Mouse (Mus musculus) limb, embryonic 13.5 days (tissue): ENCODE data around the gene Ccdc28b. TPM values are rescaled to one million over a fixed set of nuclear protein-coding genes. Genes with fewer than 3 reads are reported as not detected.

Experiments
- ATAC-seq: fragments of 200-750 bp; cut with Nextera tagmentation; 2 replicates; pipeline ENCODE4 v1.8.0; 2017; ENCODE audit warnings: low read depth, moderate number of reproducible peaks, moderate TSS enrichment; ENCODE audit not compliant: low FRiP score
- H3K27ac ChIP-seq: fragments of 300-500 bp; sonication (generic); 2 replicates; pipeline ENCODE4 v1.5.1; 2015; ENCODE audit warnings: inconsistent platforms, mild to moderate bottlenecking, moderate library complexity
- H3K27me3 ChIP-seq: fragments of 300-500 bp; sonication (generic); 2 replicates; pipeline ENCODE4 v1.6.1; 2015; ENCODE audit warnings: mild to moderate bottlenecking, inconsistent platforms
- H3K36me3 ChIP-seq: fragments of 300-500 bp; sonication (generic); 2 replicates; pipeline ENCODE4 v1.6.1; 2015; ENCODE audit warnings: inconsistent platforms, mild to moderate bottlenecking, moderate library complexity
- H3K4me1 ChIP-seq: fragments of 300-500 bp; sonication (generic); 2 replicates; pipeline ENCODE4 v1.6.1; 2015; ENCODE audit warnings: inconsistent platforms
- H3K4me2 ChIP-seq: fragments of 300-500 bp; sonication (generic); replicated peaks from 2 replicates; pipeline ENCODE4 v1.6.1; 2015; ENCODE audit warnings: inconsistent platforms, mild to moderate bottlenecking, moderate library complexity
- H3K4me3 ChIP-seq: fragments of 300-500 bp; sonication (generic); 2 replicates; pipeline ENCODE4 v1.5.1; 2015; ENCODE audit warnings: moderate library complexity, mild to moderate bottlenecking, inconsistent platforms
- H3K9ac ChIP-seq: fragments of 300-500 bp; sonication (generic); 2 replicates; pipeline ENCODE4 v1.6.1; 2015; ENCODE audit warnings: mild to moderate bottlenecking, inconsistent platforms
- H3K9me3 ChIP-seq: fragments of 300-500 bp; sonication (generic); 2 replicates; pipeline ENCODE4 v1.6.1; 2016; ENCODE audit warnings: inconsistent platforms
- WGBS: fragments of 180-500 bp; shearing (Covaris S2); methylation state at CpG from one replicate; pipeline ENCODE4 v1.1.7; 2015; 5-methylcytosine and 5-hydroxymethylcytosine counted together
- polyA plus RNA-seq: library from polyadenylated mRNA; unstranded; fragments of >200 nt; fragmentation: Nextera tagmentation; extraction: Ambion mirVana; gene quantifications from 2 replicates; pipeline ENCODE4 v1.2.1, GENCODE M21; 2015

The Ccdc28b gene
- polyA plus RNA-seq, 1 experiment from 2014 or later = 51.7 TPM

- Histone ChIP-seq H3K36me3 (peaks cover 14% of the 10 kb centered on the region), H3K27ac (no peak overlapping the region), H3K4me2 (peak overlapping the region; percentile 86), H3K4me3 (peak overlapping the region; percentile 63), H3K9ac (peak overlapping the region; percentile 31; the same call in 1 of the 2 replicates), H3K9me3 (no peaks in the 10 kb centered on the region), H3K4me1 (peaks cover 42% of the 10 kb centered on the region), H3K27me3 (no peaks in the 10 kb centered on the region)
- no peak for ATAC-seq
- WGBS = 80% methylated on average over 11 of the region's 11 CpGs
Measured at GRCm38 (mm10) chr4:129622120-129622802, 1.5 kb downstream of the Ccdc28b start.

DNA sequence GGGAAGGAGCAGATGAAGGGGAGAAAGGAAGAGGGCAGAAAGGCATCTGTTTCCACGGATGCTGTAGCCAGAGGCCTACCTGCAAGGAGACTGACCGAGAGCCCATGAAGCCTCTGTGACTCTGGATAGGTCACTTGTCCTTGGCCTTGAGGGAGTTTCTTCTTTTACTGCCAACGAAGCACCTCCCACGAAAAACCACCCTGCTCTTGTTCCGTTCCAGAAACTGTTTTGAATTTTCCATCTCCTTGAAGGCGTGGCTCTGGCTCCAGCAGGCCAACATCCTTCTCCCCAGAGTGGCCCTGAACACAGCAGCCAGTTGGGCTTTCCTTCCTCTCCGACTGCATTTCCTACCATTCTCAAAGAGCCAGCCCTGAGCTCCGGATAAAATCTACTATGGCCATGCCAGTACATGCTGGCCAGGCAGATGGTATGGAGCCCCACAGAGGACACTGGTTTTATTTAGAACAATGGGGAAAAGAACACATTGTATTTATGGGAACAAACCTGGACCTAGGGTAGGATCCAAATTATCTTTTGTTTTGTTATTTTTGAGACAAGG is 2.4 kb downstream of the Ccdc28b start:
- Histone ChIP-seq H3K4me1 (peaks cover 42% of the 10 kb centered on the region), H3K36me3 (peaks cover 14% of the 10 kb centered on the region), H3K4me2 (0 out of 2 replicates have a peak overlapping the region, but pooled peaks have one; percentile 1), H3K4me3 (no peak overlapping the region), H3K27ac (no peak overlapping the region), H3K9ac (peak overlapping the region; percentile 27; the same call in 1 of the 2 replicates), H3K9me3 (no peaks in the 10 kb centered on the region), H3K27me3 (no peaks in the 10 kb centered on the region)
- no peak for ATAC-seq
- 77% methylated on average over 8 of the region's 8 CpGs for WGBS

- Histone ChIP-seq H3K4me1 (peaks cover 38% of the 10 kb centered on the region), H3K27me3 (no peaks in the 10 kb centered on the region), H3K27ac (no peak overlapping the region), H3K9me3 (no peaks in the 10 kb centered on the region), H3K4me3 (no peak overlapping the region), H3K9ac (peak overlapping the region; percentile 27; the same call in 1 of the 2 replicates), H3K36me3 (peaks cover 18% of the 10 kb centered on the region), H3K4me2 (0 out of 2 replicates have a peak overlapping the region, but pooled peaks have one; percentile 1)
- WGBS = 81% methylated on average over 11 of the region's 11 CpGs
- no peak for ATAC-seq
Measured at GRCm38 (mm10) chr4:129620419-129621282, 3.1 kb downstream of the Ccdc28b start.

DNA sequence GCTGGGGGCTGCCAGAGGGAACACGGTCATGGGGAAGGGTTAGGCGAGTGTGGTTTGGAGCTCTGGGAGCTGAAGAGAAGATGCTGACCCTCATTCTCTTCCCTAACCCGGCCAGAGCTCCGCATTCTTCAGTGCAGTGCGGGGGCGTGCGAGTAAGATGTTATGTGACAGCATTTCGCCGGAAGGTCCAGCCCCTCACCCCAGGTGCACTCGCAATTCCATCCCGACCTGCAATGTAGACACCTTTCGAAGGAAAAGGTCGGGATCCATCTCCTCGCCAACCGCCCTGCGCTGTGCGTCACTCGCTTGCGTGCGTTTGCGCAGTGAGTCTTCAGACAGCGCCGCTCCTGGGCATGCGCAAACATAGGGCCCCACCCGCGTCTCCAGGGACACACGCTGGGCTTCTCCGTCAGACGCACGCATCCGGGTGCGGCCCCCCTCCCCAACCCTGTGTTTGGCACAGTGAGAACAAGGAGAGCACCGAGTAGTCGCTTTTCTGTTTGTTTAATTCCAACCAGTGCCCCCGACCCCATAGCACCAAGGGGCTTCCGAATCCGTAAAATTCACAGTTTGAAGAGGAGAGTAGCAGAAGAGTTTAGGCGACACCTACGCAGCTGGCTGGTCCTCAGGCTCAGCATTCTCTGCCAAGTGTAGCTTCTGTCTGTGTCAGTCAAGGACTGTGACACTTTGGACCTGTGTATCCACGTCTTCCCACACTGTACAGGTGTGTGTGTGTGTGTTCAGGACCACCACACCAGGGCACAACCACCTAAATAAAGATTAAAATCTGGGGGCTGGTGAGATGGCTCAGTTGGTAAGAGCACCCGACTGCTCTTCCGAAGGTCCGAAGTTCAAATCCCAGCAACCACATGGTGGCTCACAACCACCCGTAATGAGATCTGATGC is 4.7 kb downstream of the Ccdc28b start, which contains the start of gene Iqcc:
Gene Iqcc (minus strand): TSS at position 314 of the 906 bp plus-strand sequence.
- WGBS = 3% methylated on average over 44 of the region's 44 CpGs
- Histone ChIP-seq H3K4me2 (peak within 1 kb of the TSS; percentile 88), H3K4me3 (peak within 1 kb of the TSS; percentile 76), H3K9me3 (no peaks in the 10 kb centered on the region), H3K36me3 (peaks cover 22% of the 10 kb centered on the region), H3K27ac (peak within 1 kb of the TSS; percentile 88), H3K9ac (peak within 1 kb of the TSS; percentile 92), H3K27me3 (no peaks in the 10 kb centered on the region), H3K4me1 (peaks cover 24% of the 10 kb centered on the region)
- peak; percentile 91 for ATAC-seq

GRCm38 (mm10) chr4:129618031-129618430 is 5.7 kb downstream of the Ccdc28b start:
- Histone ChIP-seq H3K9ac (peak overlapping the region; percentile 92), H3K27me3 (no peaks in the 10 kb centered on the region), H3K4me2 (peak overlapping the region; percentile 88), H3K4me1 (peaks cover 20% of the 10 kb centered on the region), H3K36me3 (peaks cover 25% of the 10 kb centered on the region), H3K27ac (peak overlapping the region; percentile 88; the same call in 1 of the 2 replicates), H3K9me3 (no peaks in the 10 kb centered on the region), H3K4me3 (peak overlapping the region; percentile 76)
- 94% methylated on average over 5 of the region's 5 CpGs for WGBS
- no peak for ATAC-seq

DNA sequence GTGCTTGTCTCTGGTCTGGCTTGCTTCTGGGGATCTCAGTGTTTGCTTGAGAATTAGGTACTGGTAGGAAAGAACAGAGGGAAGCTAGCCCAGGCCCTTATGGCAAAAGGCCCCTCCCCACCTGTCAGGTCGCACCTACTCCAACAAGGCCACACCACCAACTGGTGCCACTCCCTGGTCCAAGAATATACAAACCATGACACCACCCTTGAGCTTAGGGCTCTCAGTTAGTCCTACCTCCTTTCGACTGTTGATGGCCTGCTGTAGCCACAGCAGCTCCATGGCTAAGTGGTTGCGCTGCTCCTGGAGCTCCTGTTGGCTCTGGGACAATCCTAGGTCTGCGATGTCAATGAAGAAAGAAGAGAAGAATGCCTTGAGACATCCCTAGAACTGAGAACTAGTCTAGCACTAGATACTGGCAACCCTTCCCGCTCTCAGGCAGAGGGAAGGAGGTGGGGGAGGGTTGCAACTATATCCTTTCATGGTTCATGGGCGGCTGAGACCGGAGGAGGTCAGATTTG is 6.6 kb downstream of the Ccdc28b start:
- peaks cover 25% of the 10 kb centered on the region for H3K36me3 ChIP-seq
- no peak overlapping the region for H3K27ac ChIP-seq
- H3K4me3 ChIP-seq = no peak overlapping the region
- H3K27me3 ChIP-seq = no peaks in the 10 kb centered on the region
- H3K9me3 ChIP-seq = no peaks in the 10 kb centered on the region
- H3K4me2 ChIP-seq = no peak overlapping the region
- no peak overlapping the region for H3K9ac ChIP-seq
- ATAC-seq = no peak
- 96% methylated on average over 7 of the region's 7 CpGs for WGBS
- H3K4me1 ChIP-seq = peaks cover 11% of the 10 kb centered on the region

- WGBS = 94% methylated on average over 3 of the region's 3 CpGs
- H3K4me2 ChIP-seq = no peak overlapping the region
- no peak overlapping the region for H3K27ac ChIP-seq
- ATAC-seq = no peak
- no peaks in the 10 kb centered on the region for H3K9me3 ChIP-seq
- no peaks in the 10 kb centered on the region for H3K27me3 ChIP-seq
- H3K4me3 ChIP-seq = no peak overlapping the region
- H3K36me3 ChIP-seq = peaks cover 25% of the 10 kb centered on the region
- H3K9ac ChIP-seq = no peak overlapping the region
- H3K4me1 ChIP-seq = peaks cover 9% of the 10 kb centered on the region
Measured at GRCm38 (mm10) chr4:129616631-129617030, 7.1 kb downstream of the Ccdc28b start.

DNA sequence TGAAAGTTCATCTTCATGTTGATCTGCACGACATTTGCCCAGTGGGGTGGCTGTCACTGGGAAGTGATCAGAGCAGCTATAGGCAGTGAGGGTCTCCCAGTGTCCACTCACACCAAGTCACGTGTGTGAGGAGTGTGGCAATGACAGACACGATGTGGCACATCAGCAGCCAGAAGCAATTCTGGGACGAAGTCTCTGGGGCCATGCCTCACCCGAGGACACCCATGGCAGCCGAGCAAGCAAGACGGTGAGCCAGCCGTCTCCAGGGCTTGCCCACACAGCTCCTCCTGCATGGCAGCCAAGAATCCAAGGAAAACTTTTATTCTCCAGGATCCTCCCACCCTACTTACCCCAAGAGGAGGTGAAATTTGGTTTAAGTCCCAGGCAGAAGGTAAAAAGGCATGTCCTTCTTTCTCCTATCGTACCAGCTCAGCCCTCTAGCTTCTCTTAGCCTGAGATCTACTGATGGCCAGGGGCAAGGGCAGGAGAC is 7.9 kb downstream of the Ccdc28b start:
- WGBS = 91% methylated on average over 9 of the region's 9 CpGs
- H3K9ac ChIP-seq = 0 out of 2 replicates have a peak overlapping the region, but pooled peaks have one; percentile 8
- ATAC-seq = no peak
- no peaks in the 10 kb centered on the region for H3K27me3 ChIP-seq
- H3K4me1 ChIP-seq = peaks cover 9% of the 10 kb centered on the region
- H3K27ac ChIP-seq = no peak overlapping the region
- H3K4me2 ChIP-seq = no peak overlapping the region
- peaks cover 25% of the 10 kb centered on the region for H3K36me3 ChIP-seq
- no peaks in the 10 kb centered on the region for H3K9me3 ChIP-seq
- no peak overlapping the region for H3K4me3 ChIP-seq

DNA sequence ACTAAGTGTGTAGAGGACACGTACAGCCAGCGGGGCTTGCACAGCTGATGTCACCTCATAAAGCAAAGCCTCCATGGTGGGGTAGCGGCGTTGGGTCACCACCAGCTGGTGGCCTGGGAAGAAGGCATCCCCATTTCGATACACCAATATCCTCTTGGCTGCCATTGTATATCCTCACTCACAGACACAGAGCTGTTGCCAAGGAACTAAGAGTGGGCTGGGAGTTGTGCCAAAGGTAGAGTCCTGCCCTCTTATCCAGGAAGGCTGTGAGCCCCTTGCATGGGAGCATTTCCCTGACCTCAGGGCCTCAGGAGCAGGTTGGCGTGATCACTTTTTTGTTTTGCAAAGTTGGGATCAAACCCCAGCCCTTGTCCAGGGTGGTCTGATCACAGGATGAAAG is 9.7 kb downstream of the Ccdc28b start, which contains the start of gene Dcdc2b:
Gene Dcdc2b (minus strand): TSS at position 165 of the 400 bp plus-strand sequence.
- WGBS = 83% methylated on average over 6 of the region's 6 CpGs
- H3K9ac ChIP-seq = no peak within 1 kb of the TSS; the same call in 1 of the 2 replicates
- H3K27ac ChIP-seq = no peak within 1 kb of the TSS
- H3K36me3 ChIP-seq = peaks cover 38% of the 10 kb centered on the region
- no peak for ATAC-seq
- no peak within 1 kb of the TSS for H3K4me3 ChIP-seq
- H3K4me2 ChIP-seq = no peak within 1 kb of the TSS
- H3K27me3 ChIP-seq = no peaks in the 10 kb centered on the region
- H3K4me1 ChIP-seq = peaks cover 9% of the 10 kb centered on the region
- H3K9me3 ChIP-seq = no peaks in the 10 kb centered on the region

DNA sequence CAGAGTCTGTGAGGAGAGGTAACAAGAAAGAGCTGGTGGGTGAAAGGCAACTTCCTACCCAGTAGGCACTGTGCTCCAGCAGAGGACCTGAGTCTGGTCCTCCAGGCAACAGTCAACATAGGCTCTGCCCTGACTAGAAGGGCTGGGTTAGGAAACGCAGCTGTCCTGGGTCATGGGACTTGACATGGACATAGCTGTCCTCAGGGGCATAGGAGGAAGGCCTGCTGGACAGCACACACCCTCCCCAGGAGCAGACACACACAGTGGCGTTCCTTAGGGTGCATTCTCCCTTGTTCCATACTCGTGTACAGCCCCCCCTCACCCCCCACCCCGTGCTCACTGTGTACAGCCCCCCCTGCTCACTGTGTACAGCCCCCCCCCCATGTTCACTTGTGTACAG is 13.3 kb downstream of the Ccdc28b start:
- ATAC-seq = no peak
- no peak overlapping the region for H3K9ac ChIP-seq
- H3K27ac ChIP-seq = no peak overlapping the region
- H3K4me1 ChIP-seq = no peaks in the 10 kb centered on the region
- 72% methylated on average over 3 of the region's 4 CpGs for WGBS
- H3K27me3 ChIP-seq = no peaks in the 10 kb centered on the region
- H3K9me3 ChIP-seq = no peaks in the 10 kb centered on the region
- no peak overlapping the region for H3K4me3 ChIP-seq
- peaks cover 46% of the 10 kb centered on the region for H3K36me3 ChIP-seq
- H3K4me2 ChIP-seq = no peak overlapping the region

DNA sequence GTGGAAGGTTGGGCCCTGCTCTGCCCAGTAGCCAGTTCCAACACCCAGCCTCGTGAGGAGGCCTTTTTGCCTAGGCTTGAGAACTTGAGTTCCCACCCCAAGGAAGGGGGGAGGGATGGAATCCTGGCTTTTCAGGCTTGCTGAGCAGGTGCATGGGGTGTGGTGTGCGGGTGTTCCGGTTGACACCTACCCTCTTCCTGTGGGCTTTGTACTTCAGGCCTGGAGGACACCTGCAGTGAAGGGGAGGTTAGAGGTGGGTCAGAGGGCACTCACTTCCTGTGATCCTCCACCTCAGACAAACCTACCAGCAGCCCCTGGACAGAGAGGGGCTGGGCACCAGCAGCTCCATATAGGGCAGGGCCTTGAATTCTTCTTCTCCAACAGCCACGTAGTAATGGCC is 13.7 kb downstream of the Ccdc28b start:
- no peak overlapping the region for H3K4me3 ChIP-seq
- WGBS = 68% methylated on average over 4 of the region's 4 CpGs
- H3K36me3 ChIP-seq = peaks cover 49% of the 10 kb centered on the region
- no peaks in the 10 kb centered on the region for H3K27me3 ChIP-seq
- ATAC-seq = no peak
- no peaks in the 10 kb centered on the region for H3K4me1 ChIP-seq
- H3K9me3 ChIP-seq = no peaks in the 10 kb centered on the region
- no peak overlapping the region for H3K9ac ChIP-seq
- H3K4me2 ChIP-seq = no peak overlapping the region
- H3K27ac ChIP-seq = no peak overlapping the region
